Mouse (Mus musculus): ENCODE results near the gene Pkig.
A peak's percentile ranks its signal among the peaks of the same experiment; 100 is the strongest.
"Not testable (repeated sequence)": the region's sequence is repeated elsewhere in the genome, so short reads cannot be mapped to it uniquely, and the experiment has no call there.

The Pkig gene

DNA sequence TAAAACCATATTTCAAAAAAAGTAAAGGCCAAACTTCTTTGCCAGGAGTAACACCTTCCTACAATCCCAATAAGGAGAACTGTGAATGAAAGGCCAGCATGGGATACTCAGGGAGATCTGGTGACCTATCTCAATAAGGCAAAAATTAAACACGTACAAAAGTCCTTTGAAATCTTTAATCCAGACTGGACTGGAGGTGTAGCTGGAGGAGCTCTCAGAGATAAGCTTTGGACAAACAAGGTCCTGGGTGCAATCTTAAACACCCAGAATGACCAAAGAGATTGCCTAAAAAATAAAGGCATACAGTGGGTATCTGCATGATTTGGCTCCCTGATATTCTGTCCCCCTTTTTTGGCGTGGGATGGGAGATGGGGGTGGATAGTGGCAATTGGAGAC is 14.6 kb upstream of the Pkig start:
- DNase-seq (ENCODE audit: low read depth, low spot score): no peak

GRCm38 (mm10) chr2:163644047-163644446 is 14.1 kb upstream of the Pkig start:
- no peak for DNase-seq (ENCODE audit: low read depth, low spot score)

DNA sequence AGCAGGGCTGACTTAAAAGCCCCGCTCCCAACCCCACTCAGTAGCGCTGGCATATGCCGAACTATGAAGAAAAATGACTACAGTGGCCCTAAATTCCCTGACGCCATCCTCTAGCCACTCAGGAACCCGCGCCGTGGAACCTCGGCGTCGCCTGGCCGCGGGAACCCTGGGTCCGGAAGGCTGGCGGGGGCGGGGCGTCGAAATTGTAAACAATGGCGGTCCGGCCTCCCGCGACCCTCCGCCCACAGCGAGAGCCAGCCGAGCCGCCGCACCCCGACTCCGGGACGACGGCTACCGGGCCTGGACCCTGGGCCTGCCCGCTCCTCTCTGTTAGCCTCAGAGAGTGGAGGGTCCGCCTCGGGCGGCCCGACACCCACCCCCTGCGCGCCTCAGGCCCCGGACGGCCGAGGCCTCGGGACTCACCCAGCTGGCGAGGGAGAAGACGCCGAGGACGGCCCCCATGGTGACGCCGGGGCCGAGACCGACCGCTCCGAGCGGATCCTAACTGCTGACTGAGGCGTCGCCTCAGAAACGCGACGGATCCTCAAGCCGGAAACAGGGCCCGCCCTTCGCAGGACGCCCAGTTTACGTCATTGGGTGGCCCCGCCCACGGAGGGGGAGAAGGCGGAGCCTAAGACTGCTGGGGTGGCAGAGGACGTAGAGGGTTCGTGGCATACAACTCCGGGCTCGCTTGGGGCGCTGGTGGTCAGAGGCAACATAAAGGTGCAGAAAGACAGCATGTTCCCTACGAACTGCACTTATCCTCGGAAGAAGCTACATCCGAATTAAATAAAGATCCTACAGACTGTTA is 13.4 kb upstream of the Pkig start, which contains the start of gene Serinc3:
TSS of gene Serinc3 (minus strand) at position 557 of the 811 bp plus-strand sequence.
- DNase-seq (ENCODE audit: low read depth, low spot score): peak; percentile 98

- no peak for DNase-seq (ENCODE audit: low read depth, low spot score)
Observed at GRCm38 (mm10) chr2:163645700-163646460, 12.3 kb upstream of the Pkig start.

DNA sequence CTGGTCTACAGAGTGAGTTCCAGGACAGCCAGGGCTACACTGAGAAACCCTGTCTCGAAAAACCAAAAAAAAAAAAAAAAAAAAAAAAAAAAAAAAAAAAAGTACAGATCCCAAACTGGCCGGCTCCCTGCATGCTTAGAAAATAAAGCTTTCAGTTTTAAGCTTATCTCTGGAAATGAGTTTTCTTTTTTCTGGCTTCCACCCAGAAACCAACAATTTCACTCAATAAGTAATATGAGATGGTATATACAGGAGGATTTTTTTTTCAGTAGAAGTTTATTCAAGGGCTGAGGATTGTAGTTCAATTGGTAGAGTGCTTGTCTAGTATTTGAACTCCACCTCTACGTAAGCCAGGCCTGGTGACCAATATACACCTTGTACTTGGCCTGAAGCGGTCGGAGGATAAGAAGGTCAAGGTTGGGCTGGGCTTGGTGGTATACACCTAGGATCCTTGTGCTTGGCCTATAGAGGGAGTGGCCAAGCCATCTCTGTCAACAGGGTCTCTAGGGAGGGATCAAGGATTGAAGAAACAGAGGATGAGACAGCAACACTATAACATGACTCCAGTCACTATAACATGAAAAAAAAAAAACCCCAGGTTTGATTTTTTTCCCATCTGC is 11.6 kb upstream of the Pkig start:
- no peak for DNase-seq (ENCODE audit: low read depth, low spot score)

GRCm38 (mm10) chr2:163655699-163656098 is 2.5 kb upstream of the Pkig start:
- DNase-seq (ENCODE audit: low read depth, low spot score): not testable (repeated sequence)

DNA sequence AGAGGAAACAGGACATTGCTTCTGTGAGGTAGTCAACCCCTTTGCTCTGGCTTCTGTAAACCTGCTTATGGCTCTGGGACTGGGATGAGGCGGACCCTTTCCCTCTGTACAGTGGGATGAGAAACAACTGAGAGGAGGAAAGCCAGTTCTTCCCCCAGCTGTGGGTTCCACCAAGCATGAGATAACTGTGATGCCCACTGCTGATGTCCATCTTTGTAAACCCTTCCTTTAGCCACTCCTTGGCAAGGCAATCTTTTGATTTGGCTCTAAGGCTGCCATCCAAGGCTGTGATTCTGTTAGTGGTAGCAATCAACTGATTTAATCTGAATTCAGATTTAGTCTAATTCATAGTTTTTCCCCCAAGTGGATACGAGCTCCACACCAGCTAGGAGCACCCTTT is 700 bp upstream of the Pkig start:
- no peak for DNase-seq (ENCODE audit: low read depth, low spot score)

DNA sequence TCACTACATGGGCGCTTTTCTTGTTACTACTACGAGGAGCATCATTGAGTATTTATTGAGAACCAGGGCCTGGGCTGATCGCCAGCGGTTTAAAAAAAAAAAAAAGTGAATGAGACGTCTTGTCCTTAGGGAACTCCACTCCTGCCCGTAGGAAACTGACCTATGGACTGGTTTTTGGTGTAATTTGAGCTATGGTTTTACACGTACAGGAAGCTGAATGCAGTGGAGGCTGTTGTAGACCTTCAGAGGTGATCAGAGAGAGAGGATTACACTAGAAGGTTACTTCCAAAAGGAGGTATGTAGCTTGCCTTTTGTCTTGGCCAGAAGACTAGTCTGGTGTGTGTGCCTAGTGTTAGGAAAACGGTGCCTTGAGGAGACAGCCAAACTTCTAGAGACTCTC is 755 bp downstream of the Pkig start:
- DNase-seq (ENCODE audit: low read depth, low spot score): no peak

DNA sequence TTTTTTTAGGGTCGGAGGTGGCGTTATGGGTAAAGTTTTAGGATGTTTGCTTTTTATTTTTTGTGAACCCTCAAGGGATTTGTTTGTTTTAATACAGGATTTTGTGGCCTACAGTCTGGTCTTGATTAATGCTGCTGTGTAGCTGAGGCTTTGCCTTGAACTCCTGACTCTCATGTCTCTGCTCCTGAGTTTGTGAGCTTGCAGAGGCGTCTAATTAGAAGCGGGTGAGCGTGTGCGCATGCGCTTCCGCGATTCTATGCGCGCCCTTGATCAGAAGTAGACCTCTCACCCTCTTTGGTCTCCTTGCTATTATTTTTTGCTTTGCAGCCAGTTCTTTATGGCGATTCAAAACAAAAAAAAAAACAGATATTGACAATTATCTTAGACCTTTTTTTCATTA is 1.2 kb downstream of the Pkig start:
- DNase-seq (ENCODE audit: low read depth, low spot score): no peak

DNA sequence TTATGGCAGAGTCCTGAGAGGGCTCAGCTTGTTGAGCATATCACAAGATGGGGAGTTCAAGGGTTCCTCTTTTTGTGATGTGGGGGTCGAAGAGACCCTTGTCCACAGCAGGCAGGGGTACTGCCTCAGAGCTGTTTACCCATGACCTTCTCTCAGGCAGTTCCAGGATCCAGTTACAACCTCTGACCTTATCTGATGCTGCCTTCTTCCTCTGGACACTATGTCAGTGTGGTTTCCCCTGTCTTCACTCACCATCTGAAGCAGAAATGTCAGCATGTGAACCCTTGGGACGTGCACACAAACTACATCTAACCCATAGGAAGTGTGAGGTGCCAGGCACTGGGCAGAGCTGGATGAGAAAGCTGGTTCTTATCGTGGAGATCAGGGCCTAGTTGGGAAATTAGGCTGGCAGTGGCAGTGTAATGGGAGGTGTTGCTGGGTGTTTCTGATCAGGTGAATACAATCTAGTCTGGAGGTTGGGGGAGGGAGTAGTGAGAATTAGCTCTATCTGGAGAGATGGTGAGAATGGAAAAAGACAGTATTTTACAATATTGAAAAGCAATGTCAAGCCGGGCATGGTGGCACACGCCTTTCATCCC is 2.0 kb downstream of the Pkig start:
- no peak for DNase-seq (ENCODE audit: low read depth, low spot score)

- no peak for DNase-seq (ENCODE audit: low read depth, low spot score)
Observed at GRCm38 (mm10) chr2:163661371-163661850, 3.2 kb downstream of the Pkig start.

DNA sequence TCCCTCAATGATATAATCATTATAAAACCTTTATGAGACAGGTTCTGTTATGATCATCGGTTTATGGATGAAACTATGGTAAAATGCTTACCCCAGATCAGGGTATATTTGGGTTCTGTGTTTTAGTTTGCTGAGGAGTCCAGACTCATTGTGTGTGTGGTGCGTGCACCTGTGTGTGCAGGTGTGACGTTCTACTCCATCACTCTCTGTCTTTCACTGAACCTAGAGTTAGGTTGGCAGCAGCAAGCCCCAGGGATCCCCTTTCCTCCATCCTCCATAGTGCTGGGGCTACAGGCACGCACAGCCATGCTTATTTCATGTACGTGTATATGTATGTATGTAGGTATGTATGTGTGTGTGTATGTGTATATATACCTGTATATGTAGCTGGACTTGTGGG is 3.9 kb downstream of the Pkig start:
- DNase-seq (ENCODE audit: low read depth, low spot score): no peak

DNA sequence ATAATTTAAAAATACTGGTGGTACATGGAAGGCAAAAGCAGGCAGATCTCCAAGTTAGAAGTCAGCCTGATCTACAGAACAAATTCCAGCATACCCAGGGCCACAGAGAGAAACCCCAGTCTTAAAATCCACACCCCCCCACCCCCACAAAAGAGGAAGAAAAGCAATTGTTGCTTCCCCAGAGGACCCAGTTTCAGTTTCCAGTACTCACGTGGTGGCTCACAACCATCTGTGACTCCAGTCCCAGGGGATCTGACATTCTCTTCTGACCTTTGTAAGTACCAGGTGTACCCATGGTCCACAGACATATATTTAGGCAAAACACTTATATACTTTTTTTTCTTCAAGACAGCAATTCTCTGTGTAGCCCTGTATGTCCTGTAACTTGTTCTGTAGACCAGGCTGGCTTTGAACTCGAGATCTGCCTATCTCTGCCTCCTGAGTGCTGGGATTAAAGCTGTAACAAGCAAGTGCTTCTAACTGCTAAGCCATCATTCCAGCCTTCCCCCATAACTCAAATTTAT is 4.6 kb downstream of the Pkig start:
- DNase-seq (ENCODE audit: low read depth, low spot score): no peak

GRCm38 (mm10) chr2:163663930-163664329 is 5.7 kb downstream of the Pkig start:
- no peak for DNase-seq (ENCODE audit: low read depth, low spot score)

DNA sequence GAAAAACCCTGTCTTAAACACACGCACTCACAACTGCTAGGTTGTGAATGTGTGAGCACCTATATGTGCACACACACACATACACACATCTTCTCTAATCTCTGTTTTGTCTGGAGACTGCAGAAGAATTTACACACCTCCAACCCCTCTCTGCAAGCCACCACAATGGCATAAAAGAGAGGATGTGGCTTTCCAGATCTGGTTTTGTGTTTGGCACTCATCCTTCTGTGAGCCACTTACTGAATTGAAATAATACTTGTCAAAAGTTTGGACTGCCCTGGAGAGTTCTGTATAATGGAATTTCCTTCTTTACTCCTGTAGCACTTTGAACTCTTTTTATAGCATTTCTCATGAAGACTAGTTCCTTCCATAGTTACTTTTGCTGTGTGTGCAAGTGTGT is 8.9 kb downstream of the Pkig start:
- DNase-seq (ENCODE audit: low read depth, low spot score): no peak

- no peak for DNase-seq (ENCODE audit: low read depth, low spot score)
Observed at GRCm38 (mm10) chr2:163670872-163671594, 12.8 kb downstream of the Pkig start.

DNA sequence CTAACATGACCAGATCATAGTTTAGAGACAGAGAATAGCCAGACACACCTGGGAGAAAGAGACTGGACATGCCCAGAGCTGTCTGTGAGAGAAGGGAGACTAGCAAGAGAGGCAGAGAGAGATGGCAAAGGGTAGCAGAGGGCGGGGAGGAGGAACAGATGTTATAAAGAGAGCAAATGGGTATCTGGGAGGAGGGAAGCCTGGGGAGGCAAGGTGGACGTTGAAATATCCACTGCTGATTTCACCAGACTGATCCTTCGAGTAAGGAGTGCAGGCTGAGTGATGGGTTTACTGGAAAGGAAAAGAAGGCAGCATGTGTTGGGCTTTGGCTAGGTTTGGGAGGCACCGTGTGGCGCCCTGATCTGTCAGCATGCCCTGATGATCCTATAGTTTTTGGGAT is 16.2 kb downstream of the Pkig start:
- no peak for DNase-seq (ENCODE audit: low read depth, low spot score)

GRCm38 (mm10) chr2:163675144-163675619 is 17.0 kb downstream of the Pkig start:
- no peak for DNase-seq (ENCODE audit: low read depth, low spot score)

- DNase-seq (ENCODE audit: low read depth, low spot score): no peak
Observed at GRCm38 (mm10) chr2:163675662-163676061, 17.5 kb downstream of the Pkig start.

DNA sequence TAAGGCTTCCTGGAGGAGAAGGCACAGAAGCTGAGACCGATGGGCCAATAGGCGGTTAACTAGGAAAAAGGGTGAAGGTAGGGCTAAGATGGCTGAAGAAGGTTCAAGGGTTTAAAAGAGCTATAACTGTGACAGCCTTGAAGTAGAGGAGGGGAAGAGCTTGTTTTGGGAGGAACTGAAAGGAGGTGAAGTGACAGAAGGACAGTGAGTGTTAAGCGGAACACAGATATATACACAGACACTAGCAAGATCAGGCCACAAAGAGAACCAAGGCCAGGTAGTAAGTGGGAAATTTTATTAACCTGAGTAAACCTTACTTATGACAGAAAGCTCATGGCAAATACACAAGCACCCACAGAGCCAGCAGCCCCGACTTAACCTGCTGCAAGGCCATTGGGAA is 18.1 kb downstream of the Pkig start:
- no peak for DNase-seq (ENCODE audit: low read depth, low spot score)

GRCm38 (mm10) chr2:163676745-163677144 is 18.6 kb downstream of the Pkig start:
- DNase-seq (ENCODE audit: low read depth, low spot score): no peak

Measured in c-Kit-negative CD71-positive TER-119-positive erythroid progenitor cells, embryonic 14.5 days (primary cell).